Mouse (Mus musculus): ENCODE results near the gene AI837181.

AI837181 gene

GRCm38 (mm10) chr19:5447515-5448353 lies 22.8 kb downstream of the AI837181 start, which contains the start of gene Fosl1:
Fosl1 (plus strand) TSS chr19:5447547.
- peak; percentile 81 for DNase-seq (ENCODE audit: low spot score)

- DNase-seq (ENCODE audit: low spot score), result peak; percentile 44
Observed at GRCm38 (mm10) chr19:5448354-5449150, 23.6 kb downstream of the AI837181 start.

DNA sequence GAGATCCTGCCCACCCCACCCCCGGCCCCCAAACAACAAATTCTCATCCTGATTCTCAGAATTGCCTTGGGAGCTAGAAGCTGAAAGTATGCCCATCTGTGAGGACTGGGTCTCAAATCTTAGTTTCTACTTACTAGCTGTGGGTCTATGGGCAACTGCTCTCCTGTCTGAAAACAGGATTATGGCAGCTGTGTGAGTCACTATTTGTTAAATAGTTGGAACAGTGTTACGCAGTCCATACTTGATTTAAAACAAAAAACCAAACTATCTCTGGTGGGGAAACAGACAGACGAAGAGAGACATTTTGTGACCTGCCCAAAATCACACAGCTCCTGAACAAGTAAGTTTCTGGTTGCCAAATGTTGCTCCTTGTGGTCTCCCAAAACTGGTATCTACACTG lies 24.7 kb downstream of the AI837181 start:
- no peak for DNase-seq (ENCODE audit: low spot score)

GRCm38 (mm10) chr19:5451766-5452165 lies 26.8 kb downstream of the AI837181 start:
- no peak for DNase-seq (ENCODE audit: low spot score)

GRCm38 (mm10) chr19:5455037-5455436 lies 30.1 kb downstream of the AI837181 start:
- no peak for DNase-seq (ENCODE audit: low spot score)

- DNase-seq (ENCODE audit: low spot score), result no peak
Observed at GRCm38 (mm10) chr19:5455568-5455967, 30.6 kb downstream of the AI837181 start.

DNA sequence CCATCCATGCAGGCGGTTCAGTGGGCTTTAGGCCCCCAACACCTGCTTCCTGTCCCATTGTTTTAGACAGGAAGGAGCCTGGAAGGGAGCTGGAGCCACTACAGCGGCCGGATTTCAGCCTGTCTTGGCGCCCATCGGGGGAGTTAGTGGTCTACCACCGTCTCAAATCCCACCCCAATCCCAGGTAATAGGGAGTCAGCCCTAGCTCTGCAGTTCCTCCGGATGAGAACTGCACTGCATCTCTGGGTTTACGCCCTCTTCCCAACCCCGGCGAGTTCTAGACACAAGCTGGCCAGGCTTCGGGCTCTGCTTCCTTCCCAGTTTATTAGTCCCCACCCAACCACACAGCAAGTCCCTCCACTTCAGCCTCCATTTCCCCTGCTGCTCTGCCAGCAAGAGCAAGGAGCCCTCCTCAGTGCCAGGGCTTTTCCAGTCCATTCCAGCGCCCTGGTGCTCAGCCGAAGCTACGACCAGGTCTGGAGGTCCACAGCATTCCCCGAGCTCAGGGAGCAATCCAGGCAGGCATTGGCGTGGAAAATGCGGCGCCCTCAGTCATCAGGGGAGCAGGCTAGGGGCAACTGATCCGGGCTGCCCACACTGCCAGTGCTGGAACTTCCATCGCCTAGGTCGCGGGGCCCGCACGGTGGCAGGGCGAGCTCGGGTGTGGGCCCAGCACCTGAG lies 31.4 kb downstream of the AI837181 start:
- DNase-seq (ENCODE audit: low spot score), result peak; percentile 42

- peak; percentile 97 for DNase-seq (ENCODE audit: low spot score)
Observed at GRCm38 (mm10) chr19:5456922-5457745, 32.2 kb downstream of the AI837181 start.

DNA sequence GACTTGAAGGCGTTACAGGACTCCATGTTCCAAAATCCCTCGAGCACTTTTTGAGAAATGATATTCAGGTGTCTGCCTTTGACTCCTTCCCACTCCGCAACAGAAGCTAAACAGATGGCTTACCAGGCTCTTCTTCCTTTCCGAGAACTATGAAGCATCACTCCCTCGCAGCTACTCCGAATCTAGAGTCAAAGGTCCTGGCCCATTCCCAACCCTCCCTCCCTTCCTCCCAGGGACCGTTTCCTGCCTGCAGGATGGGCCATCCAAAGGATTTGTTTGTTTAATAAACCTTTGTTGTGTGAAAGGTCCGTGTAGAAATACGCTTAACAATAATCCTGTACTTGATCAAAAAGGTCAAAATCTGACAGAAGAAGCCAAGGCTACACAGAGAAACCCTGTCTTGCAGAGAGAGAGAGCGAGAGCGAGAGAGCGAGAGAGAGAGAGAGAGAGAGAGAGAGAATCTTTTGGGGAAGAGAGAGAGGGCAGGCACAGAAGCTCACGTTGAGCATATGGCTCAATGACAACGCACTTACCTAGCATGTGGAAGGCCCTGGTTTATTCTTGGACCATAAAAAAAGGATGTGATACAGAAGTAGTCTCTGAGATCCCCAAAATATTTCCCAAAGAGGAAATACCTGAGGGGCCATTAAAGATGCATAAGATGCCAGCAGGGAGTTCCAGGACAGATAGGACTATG lies 33.0 kb downstream of the AI837181 start, which contains the start of gene Ccdc85b:
Ccdc85b (minus strand) TSS at position 149 of the 697 bp plus-strand sequence.
- DNase-seq (ENCODE audit: low spot score), result no peak

DNA sequence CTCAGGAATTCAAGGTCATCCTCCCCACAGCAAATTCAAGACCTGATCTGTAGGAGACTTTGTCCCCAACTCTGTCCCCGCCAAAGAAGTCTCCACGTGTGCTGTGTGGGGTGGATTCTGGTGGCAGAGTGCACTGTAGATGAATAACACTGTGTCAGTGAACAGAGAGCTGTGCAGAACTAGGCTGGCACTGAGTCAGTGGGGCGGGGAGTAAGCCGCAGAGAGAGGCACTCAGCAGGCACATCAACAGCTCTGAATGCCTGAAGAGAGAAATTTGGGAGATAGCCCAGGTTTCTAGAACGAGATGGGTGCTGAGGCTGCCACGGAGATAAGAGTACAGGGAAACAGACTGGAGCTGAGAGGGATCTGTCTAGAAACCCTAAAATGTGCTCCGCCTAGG lies 34.1 kb downstream of the AI837181 start:
- DNase-seq (ENCODE audit: low spot score), result no peak

DNA sequence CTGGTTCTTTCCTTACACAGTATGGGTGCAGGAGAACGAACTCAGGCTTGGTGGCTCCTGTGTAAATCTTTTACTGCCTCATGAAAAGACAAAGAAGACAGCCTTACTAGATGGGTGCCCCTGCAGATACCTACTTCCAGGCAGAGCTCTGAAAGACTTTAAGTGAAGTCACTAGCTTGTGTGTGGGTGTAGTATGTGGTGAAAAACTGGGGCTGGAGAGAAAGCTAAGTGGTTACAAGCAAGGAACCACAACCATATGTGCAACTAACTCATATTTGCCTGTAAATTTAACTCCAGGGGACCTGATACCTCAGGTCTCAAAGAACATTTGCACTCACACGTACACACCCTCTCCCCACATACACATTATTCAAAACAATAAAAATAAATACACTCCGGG lies 35.0 kb downstream of the AI837181 start:
- DNase-seq (ENCODE audit: low spot score), result no peak

DNA sequence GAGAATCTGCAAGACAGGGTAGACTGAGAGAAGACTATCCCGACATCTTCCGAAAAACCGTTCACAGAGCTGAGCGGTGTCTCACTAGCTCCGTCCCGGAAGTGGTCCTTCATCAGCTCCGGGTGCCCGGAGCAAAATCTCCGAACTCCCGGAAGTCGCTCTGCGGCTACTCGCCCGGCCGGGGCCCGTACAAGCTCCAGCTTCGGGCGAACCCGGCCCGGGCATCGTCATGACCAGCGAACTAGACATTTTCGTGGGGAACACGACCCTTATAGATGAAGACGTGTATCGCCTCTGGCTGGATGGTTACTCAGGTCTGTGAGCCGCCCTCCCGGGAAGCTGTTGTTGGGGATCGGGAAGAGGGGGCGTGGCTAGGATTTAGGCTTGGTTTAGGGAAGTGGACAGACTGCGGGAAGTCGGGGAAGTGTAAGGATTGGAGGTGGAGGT lies 35.5 kb downstream of the AI837181 start, which contains the start of gene Fibp:
Fibp (plus strand) TSS at position 151 of the 447 bp plus-strand sequence.
- DNase-seq (ENCODE audit: low spot score), result peak; percentile 88

DNA sequence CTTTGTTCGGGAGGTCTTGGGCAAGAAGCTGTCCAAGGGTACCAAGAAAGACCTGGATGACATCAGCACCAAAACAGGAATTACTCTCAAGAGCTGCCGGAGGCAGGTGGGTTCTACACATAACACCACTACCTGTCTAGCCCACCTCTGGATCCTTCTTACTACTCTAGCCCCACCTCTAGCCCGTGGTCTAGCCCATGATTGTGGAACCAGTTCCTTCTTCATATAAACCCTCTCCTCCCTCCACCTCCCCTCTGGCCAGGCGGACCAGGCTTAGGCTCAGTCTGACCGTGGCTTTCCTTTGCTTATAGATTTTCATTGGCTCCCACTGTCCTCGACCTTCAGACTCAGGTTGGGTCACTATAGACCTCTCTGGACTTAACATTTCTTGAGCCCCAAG lies 36.5 kb downstream of the AI837181 start:
- no peak for DNase-seq (ENCODE audit: low spot score)

GRCm38 (mm10) chr19:5463212-5463611 lies 38.3 kb downstream of the AI837181 start:
- no peak for DNase-seq (ENCODE audit: low spot score)

- DNase-seq (ENCODE audit: low spot score), result peak; percentile 89
Observed at GRCm38 (mm10) chr19:5463791-5464562, 39.0 kb downstream of the AI837181 start.

DNA sequence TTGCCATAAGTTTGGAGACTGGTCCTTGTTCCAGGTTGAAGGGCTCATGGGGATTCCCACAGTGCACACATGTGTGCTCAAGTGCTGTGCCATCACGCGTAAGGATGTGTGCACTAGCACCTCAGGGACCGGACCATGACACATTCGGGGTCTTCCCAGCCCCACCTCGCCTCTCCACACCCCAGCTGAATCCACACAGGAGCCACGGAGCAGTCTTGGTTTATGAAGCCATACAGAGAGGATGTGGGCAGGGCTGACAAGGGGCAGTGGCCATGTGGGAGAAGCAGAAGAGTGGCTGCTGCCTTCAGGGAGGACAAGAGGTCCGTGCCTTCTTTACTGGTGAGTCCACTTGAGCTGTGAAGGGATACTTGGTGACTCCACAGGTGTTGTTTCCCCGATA lies 40.1 kb downstream of the AI837181 start:
- no peak for DNase-seq (ENCODE audit: low spot score)

DNA sequence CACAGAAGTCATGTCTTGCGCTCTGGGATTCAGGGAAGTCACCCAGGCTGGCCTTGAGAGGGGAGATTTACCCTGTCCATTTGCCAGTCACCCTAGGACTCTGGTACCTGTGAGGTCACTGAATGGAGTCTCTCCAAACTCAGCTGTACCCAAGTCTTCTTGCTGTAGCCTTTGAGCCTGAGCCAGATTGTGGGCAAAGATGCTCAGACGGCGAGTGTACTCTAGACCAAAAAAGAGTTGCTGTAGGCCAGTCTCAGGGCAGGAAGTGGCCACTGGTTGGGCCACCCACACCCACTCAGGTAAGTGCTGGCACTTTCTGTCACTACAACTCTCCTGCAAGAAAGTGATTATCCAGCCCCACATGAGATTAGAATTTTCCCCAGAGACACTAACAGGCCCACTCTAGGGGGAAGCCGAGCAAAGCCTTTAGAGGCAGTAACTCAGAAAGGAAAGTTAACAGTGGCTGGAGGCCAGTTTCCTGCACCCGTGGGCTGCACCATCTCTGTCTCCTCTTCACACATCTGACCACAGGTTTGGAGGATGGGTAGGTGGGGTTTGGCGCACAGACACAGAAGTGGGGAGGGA lies 42.1 kb downstream of the AI837181 start:
- no peak for DNase-seq (ENCODE audit: low spot score)

GRCm38 (mm10) chr19:5468374-5468773 lies 43.4 kb downstream of the AI837181 start, which contains the start of gene Ctsw:
Ctsw (minus strand) TSS chr19:5468507.
- DNase-seq (ENCODE audit: low spot score), result no peak

DNA sequence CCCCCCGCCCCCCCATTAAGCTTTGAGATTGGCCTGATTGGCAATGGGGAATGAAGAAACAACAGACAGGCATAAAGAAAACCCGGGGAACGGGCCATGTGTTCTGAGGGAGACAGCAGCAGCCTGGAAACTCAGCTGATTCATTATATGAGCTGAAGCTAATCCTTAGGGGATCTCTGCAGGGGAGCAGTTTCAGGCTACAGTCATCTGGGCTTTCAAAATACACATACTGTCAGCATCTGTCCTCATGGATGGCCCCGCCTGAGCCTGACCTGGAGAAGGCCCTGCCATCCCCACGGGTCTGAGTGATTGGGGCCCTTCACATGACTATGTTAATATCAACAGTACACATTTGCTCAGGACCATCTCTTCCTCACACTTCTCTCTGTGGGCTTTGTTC lies 46.9 kb downstream of the AI837181 start:
- no peak for DNase-seq (ENCODE audit: low spot score)
